Mouse (Mus musculus) hindbrain, embryonic 15.5 days (tissue): ENCODE results near the gene 2310007B03Rik. TPM values are rescaled to one million over a fixed set of nuclear protein-coding genes. Genes with fewer than 3 reads are reported as not detected.

ENCODE experiments used
- ATAC-seq: fragments of 200-750 bp; cut with Nextera tagmentation; 2 replicates; pipeline ENCODE4 v1.8.0; 2017; ENCODE audit warnings: low read depth, moderate number of reproducible peaks, moderate TSS enrichment; ENCODE audit not compliant: low FRiP score
- H3K27ac ChIP-seq: fragments of 300-500 bp; sonication (generic); replicated peaks from 2 replicates; pipeline ENCODE4 v1.5.1; 2015; ENCODE audit warnings: mild to moderate bottlenecking, inconsistent platforms
- H3K27me3 ChIP-seq: fragments of 300-500 bp; sonication (generic); 2 replicates; pipeline ENCODE4 v1.6.1; 2015; ENCODE audit warnings: control low read depth, inconsistent platforms
- H3K36me3 ChIP-seq: fragments of 300-500 bp; sonication (generic); 2 replicates; pipeline ENCODE4 v1.6.1; 2015; ENCODE audit warnings: control low read depth, inconsistent platforms
- H3K4me1 ChIP-seq: fragments of 300-500 bp; sonication (generic); replicated peaks from 2 replicates; pipeline ENCODE4 v1.6.1; 2015; ENCODE audit warnings: control low read depth, inconsistent platforms
- H3K4me2 ChIP-seq: fragments of 300-500 bp; sonication (generic); 2 replicates; pipeline ENCODE4 v1.6.1; 2015; ENCODE audit warnings: moderate library complexity, mild to moderate bottlenecking, inconsistent platforms
- H3K4me3 ChIP-seq: fragments of 300-500 bp; sonication (generic); 2 replicates; pipeline ENCODE4 v1.5.1; 2015; ENCODE audit warnings: mild to moderate bottlenecking, inconsistent platforms
- H3K9ac ChIP-seq: fragments of 300-500 bp; sonication (generic); 2 replicates; pipeline ENCODE4 v1.6.1; 2015; ENCODE audit warnings: inconsistent platforms
- H3K9me3 ChIP-seq: fragments of 300-500 bp; sonication (generic); 2 replicates; pipeline ENCODE4 v1.6.1; 2016; ENCODE audit warnings: control low read depth, inconsistent platforms
- WGBS: fragments of 180-500 bp; shearing (Covaris S2); methylation state at CpG from one replicate; pipeline ENCODE4 v1.1.7; 2015; 5-methylcytosine and 5-hydroxymethylcytosine counted together
- polyA plus RNA-seq: library from polyadenylated mRNA; unstranded; fragments of >200 nt; fragmentation: Nextera tagmentation; extraction: Ambion mirVana; gene quantifications from 2 replicates; pipeline ENCODE4 v1.2.1, GENCODE M21; 2015

Gene 2310007B03Rik
- polyA plus RNA-seq, 1 experiment from 2014 or later = 0.23 TPM

- Histone ChIP-seq H3K27me3 (no peaks in the 10 kb centered on the region), H3K9ac (no peak overlapping the region), H3K4me3 (no peak overlapping the region), H3K4me2 (no peak overlapping the region), H3K9me3 (no peaks in the 10 kb centered on the region), H3K36me3 (no peaks in the 10 kb centered on the region), H3K4me1 (no peaks in the 10 kb centered on the region), H3K27ac (no peak overlapping the region)
- WGBS = 86% methylated on average over 11 of the region's 11 CpGs
- no peak for ATAC-seq
These were observed 37.4 kb downstream of the 2310007B03Rik start for GRCm38 (mm10) chr1:93123179-93123854.

GRCm38 (mm10) chr1:93118816-93119215, 41.9 kb downstream of the 2310007B03Rik start:
- no peak overlapping the region for H3K4me3 ChIP-seq
- no peak for ATAC-seq
- peaks cover 12% of the 10 kb centered on the region for H3K4me1 ChIP-seq
- H3K36me3 ChIP-seq = no peaks in the 10 kb centered on the region
- no peak overlapping the region for H3K9ac ChIP-seq
- H3K9me3 ChIP-seq = no peaks in the 10 kb centered on the region
- no peaks in the 10 kb centered on the region for H3K27me3 ChIP-seq
- H3K4me2 ChIP-seq = no peak overlapping the region
- 24% methylated on average over 4 of the region's 4 CpGs for WGBS
- no peak overlapping the region for H3K27ac ChIP-seq

GRCm38 (mm10) chr1:93115471-93115870, 45.3 kb downstream of the 2310007B03Rik start:
- Histone ChIP-seq H3K27me3 (no peaks in the 10 kb centered on the region), H3K27ac (peak overlapping the region; percentile 72), H3K4me2 (peak overlapping the region; percentile 72), H3K4me3 (peak overlapping the region; percentile 39), H3K4me1 (peaks cover 12% of the 10 kb centered on the region), H3K36me3 (no peaks in the 10 kb centered on the region), H3K9me3 (no peaks in the 10 kb centered on the region), H3K9ac (peak overlapping the region; percentile 27)
- ATAC-seq = peak; percentile 67
- WGBS = 11% methylated on average over 13 of the region's 13 CpGs

- WGBS = 22% methylated on average over 21 of the region's 21 CpGs
- Histone ChIP-seq H3K27ac (peak overlapping the region; percentile 72), H3K9ac (peak overlapping the region; percentile 27), H3K4me1 (peaks cover 12% of the 10 kb centered on the region), H3K36me3 (no peaks in the 10 kb centered on the region), H3K4me3 (peak overlapping the region; percentile 39), H3K9me3 (no peaks in the 10 kb centered on the region), H3K4me2 (peak overlapping the region; percentile 72), H3K27me3 (no peaks in the 10 kb centered on the region)
- ATAC-seq = peak; percentile 99
These were observed 45.9 kb downstream of the 2310007B03Rik start for GRCm38 (mm10) chr1:93114713-93115463.

- Histone ChIP-seq H3K36me3 (no peaks in the 10 kb centered on the region), H3K27me3 (no peaks in the 10 kb centered on the region; the same call in 1 of the 2 replicates), H3K27ac (peak overlapping the region; percentile 96), H3K4me2 (peak overlapping the region; percentile 95), H3K9ac (peak overlapping the region; percentile 93; the same call in 1 of the 2 replicates), H3K4me1 (peaks cover 33% of the 10 kb centered on the region), H3K4me3 (peak overlapping the region; percentile 97), H3K9me3 (no peaks in the 10 kb centered on the region)
- 62% methylated on average over 7 of the region's 7 CpGs for WGBS
- ATAC-seq = no peak
These were observed 58.0 kb downstream of the 2310007B03Rik start for GRCm38 (mm10) chr1:93102700-93103099.

GRCm38 (mm10) chr1:93101571-93102061, 59.1 kb downstream of the 2310007B03Rik start, which contains the start of gene Kif1a:
TSS of gene Kif1a (minus strand) at chr1:93101951.
- Histone ChIP-seq H3K9me3 (no peaks in the 10 kb centered on the region), H3K4me3 (peak within 1 kb of the TSS; percentile 97), H3K9ac (peak within 1 kb of the TSS; percentile 93), H3K27ac (peak within 1 kb of the TSS; percentile 96), H3K4me1 (peaks cover 41% of the 10 kb centered on the region), H3K36me3 (no peaks in the 10 kb centered on the region), H3K27me3 (no peaks in the 10 kb centered on the region; the same call in 1 of the 2 replicates), H3K4me2 (peak within 1 kb of the TSS; percentile 95)
- ATAC-seq = peak; percentile 93
- WGBS = under 1% methylated on average over 39 of the region's 39 CpGs

Other genes with a start within 250 kb of the 2310007B03Rik start
- 59.2 and 62.3 TPM in 2 replicates for gene Capn10, start 226.6 kb downstream of the 2310007B03Rik start, polyA plus RNA-seq
- gene Gpr35, start 210.1 kb downstream of the 2310007B03Rik start, polyA plus RNA-seq = 0.54 and 0.79 TPM in 2 replicates
- not detected in 2 replicates for gene Aqp12, start 154.6 kb downstream of the 2310007B03Rik start, polyA plus RNA-seq
- 456 and 490 TPM in 2 replicates for gene Kif1a, start 59.0 kb downstream of the 2310007B03Rik start, polyA plus RNA-seq
- not detected in 2 replicates for gene Agxt, start 25.7 kb downstream of the 2310007B03Rik start, polyA plus RNA-seq
- gene Crocc2, start 7.8 kb upstream of the 2310007B03Rik start, polyA plus RNA-seq = 0.35 and 0.45 TPM in 2 replicates
- 11.2 and 18.6 TPM in 2 replicates for gene Sned1, start 74.9 kb upstream of the 2310007B03Rik start, polyA plus RNA-seq
- gene Mterf4, start 145.0 kb upstream of the 2310007B03Rik start, polyA plus RNA-seq = 33.6 and 35.4 TPM in 2 replicates
- gene Ppp1r7, start 181.9 kb upstream of the 2310007B03Rik start, polyA plus RNA-seq = 50.6 and 54.9 TPM in 2 replicates
- 6.5 and 7.2 TPM in 2 replicates for gene Pask, start 182.5 kb upstream of the 2310007B03Rik start, polyA plus RNA-seq
- gene Ano7, start 213.0 kb upstream of the 2310007B03Rik start, polyA plus RNA-seq = 0.88 and 1.2 TPM in 2 replicates